Mouse (Mus musculus): ENCODE measurements around the gene Rpgrip1. TPM values are rescaled to one million over a fixed set of nuclear protein-coding genes. Genes with fewer than 3 reads are reported as not detected.
A peak's percentile ranks its signal among the peaks of the same experiment; 100 is the strongest.

The Rpgrip1 gene
- polyA plus RNA-seq, 1 experiment from 2014 or later: 42.9 TPM

- ATAC-seq: no peak
- 82% methylated on average over 2 of the region's 2 CpGs for WGBS
- no peak overlapping the region for H3K9ac ChIP-seq (ENCODE audit: low read depth, low read length)
- no peak overlapping the region for H3K27ac ChIP-seq (ENCODE audit: low read length)
- H3K4me2 ChIP-seq (ENCODE audit: low read depth, low read length): no peak overlapping the region
- H3K4me3 ChIP-seq (ENCODE audit: low read length): no peak overlapping the region
- no peaks in the 10 kb centered on the region for H3K36me3 ChIP-seq (ENCODE audit: control insufficient read depth, insufficient read depth, low read length)
- no peaks in the 10 kb centered on the region for H3K4me1 ChIP-seq (ENCODE audit: control insufficient read depth, insufficient read depth, low read length)
- no peaks in the 10 kb centered on the region for H3K9me3 ChIP-seq (ENCODE audit: control insufficient read depth, low read length)
- H3K27me3 ChIP-seq (replicated peaks; ENCODE audit: control insufficient read depth, insufficient read depth, low read length): no peaks in the 10 kb centered on the region
Measured at GRCm38 (mm10) chr14:52189519-52189918, 79.0 kb downstream of the Rpgrip1 start.

GRCm38 (mm10) chr14:52190740-52191359 lies 80.3 kb downstream of the Rpgrip1 start:
- Histone ChIP-seq H3K9me3 (ENCODE audit: control insufficient read depth, low read length) (no peaks in the 10 kb centered on the region), H3K27me3 (replicated peaks; ENCODE audit: control insufficient read depth, insufficient read depth, low read length) (no peaks in the 10 kb centered on the region), H3K4me1 (ENCODE audit: control insufficient read depth, insufficient read depth, low read length) (no peaks in the 10 kb centered on the region), H3K4me3 (ENCODE audit: low read length) (no peak overlapping the region), H3K36me3 (ENCODE audit: control insufficient read depth, insufficient read depth, low read length) (no peaks in the 10 kb centered on the region), H3K9ac (ENCODE audit: low read depth, low read length) (no peak overlapping the region), H3K4me2 (ENCODE audit: low read depth, low read length) (no peak overlapping the region), H3K27ac (ENCODE audit: low read length) (no peak overlapping the region)
- ATAC-seq: peak; percentile 67

DNA sequence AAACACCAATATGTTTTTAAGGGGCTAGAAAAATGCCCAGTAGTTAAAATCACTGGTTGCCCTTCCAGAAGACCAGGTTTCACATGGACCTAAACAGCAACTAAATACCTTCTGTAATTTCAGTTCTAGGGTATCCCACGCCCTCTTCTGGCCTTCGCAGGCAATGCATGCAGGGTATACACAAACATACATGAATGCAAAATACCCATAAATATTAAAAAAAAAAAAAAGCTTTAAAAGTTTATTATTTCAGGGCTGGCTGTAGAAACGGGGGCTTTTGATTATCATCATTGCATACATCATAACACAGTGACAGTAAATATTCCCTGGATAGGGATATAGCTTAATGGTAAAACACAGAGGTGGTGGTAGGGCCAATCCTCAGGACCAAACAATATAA lies 85.2 kb downstream of the Rpgrip1 start:
- WGBS: 11% methylated on average over 3 of the region's 3 CpGs
- no peak overlapping the region for H3K27ac ChIP-seq (ENCODE audit: low read length)
- H3K4me2 ChIP-seq (ENCODE audit: low read depth, low read length): peak overlapping the region; percentile 77
- peak overlapping the region; percentile 98 for H3K4me3 ChIP-seq (ENCODE audit: low read length)
- H3K36me3 ChIP-seq (ENCODE audit: control insufficient read depth, insufficient read depth, low read length): peaks cover 7% of the 10 kb centered on the region; the same call in 1 of the 2 replicates
- no peaks in the 10 kb centered on the region for H3K27me3 ChIP-seq (replicated peaks; ENCODE audit: control insufficient read depth, insufficient read depth, low read length)
- no peak overlapping the region for H3K9ac ChIP-seq (ENCODE audit: low read depth, low read length)
- H3K9me3 ChIP-seq (ENCODE audit: control insufficient read depth, low read length): no peaks in the 10 kb centered on the region
- no peak for ATAC-seq
- peaks cover 6% of the 10 kb centered on the region for H3K4me1 ChIP-seq (ENCODE audit: control insufficient read depth, insufficient read depth, low read length)

- no peaks in the 10 kb centered on the region for H3K27me3 ChIP-seq (replicated peaks; ENCODE audit: control insufficient read depth, insufficient read depth, low read length)
- under 1% methylated on average over 51 of the region's 59 CpGs for WGBS
- H3K4me3 ChIP-seq (ENCODE audit: low read length): peak overlapping the region; percentile 98
- H3K9ac ChIP-seq (ENCODE audit: low read depth, low read length): peak overlapping the region; percentile 98
- H3K9me3 ChIP-seq (ENCODE audit: control insufficient read depth, low read length): no peaks in the 10 kb centered on the region
- peaks cover 6% of the 10 kb centered on the region for H3K4me1 ChIP-seq (ENCODE audit: control insufficient read depth, insufficient read depth, low read length)
- peak; percentile 32 for ATAC-seq
- peak overlapping the region; percentile 98 for H3K27ac ChIP-seq (ENCODE audit: low read length)
- H3K4me2 ChIP-seq (ENCODE audit: low read depth, low read length): peak overlapping the region; percentile 77
- H3K36me3 ChIP-seq (ENCODE audit: control insufficient read depth, insufficient read depth, low read length): peaks cover 7% of the 10 kb centered on the region; the same call in 1 of the 2 replicates
Measured at GRCm38 (mm10) chr14:52196230-52197155, 86.0 kb downstream of the Rpgrip1 start.

DNA sequence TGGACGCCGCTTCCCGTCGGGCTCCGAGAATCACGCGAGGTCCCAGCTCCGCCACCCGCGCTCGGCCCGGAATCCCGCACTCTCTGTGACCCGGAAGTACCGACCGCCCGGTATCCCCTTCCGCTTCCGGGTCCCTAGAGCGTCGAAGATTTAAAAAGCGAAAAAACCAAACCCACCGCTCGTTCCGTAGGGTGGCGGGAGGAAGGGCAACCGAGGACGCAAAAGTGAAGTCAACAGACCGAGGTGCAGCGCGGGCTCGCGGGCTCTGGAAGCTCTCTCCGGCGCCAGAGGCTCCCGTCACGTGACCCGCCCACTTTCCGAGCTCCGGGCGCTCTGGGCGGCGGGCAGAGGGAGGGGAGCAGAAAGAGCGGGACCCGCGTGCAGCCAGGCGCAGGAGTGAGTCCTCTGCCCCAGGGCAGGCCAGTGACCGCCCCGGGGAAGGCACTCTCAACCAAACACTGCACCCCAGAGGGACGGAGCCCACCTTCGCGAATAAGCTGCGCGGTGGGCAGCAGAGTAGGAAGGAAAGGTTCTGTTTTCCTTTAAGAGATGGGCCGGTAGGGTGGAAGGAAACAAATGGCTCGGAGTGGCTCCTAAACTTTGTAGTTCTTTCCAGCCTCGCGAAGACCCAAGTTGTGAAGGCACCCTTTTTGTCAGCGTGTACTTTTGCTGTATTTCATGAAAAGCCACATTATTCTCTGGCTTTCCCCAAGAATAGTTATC lies 86.8 kb downstream of the Rpgrip1 start, which contains the start of gene Supt16:
Gene Supt16 (minus strand): TSS at position 261 of the 723 bp plus-strand sequence.
- Histone ChIP-seq H3K4me2 (ENCODE audit: low read depth, low read length) (peak within 1 kb of the TSS; percentile 77), H3K4me3 (ENCODE audit: low read length) (peak within 1 kb of the TSS; percentile 98), H3K4me1 (ENCODE audit: control insufficient read depth, insufficient read depth, low read length) (peaks cover 6% of the 10 kb centered on the region), H3K9me3 (ENCODE audit: control insufficient read depth, low read length) (no peaks in the 10 kb centered on the region), H3K9ac (ENCODE audit: low read depth, low read length) (peak within 1 kb of the TSS; percentile 98), H3K36me3 (ENCODE audit: control insufficient read depth, insufficient read depth, low read length) (peaks cover 7% of the 10 kb centered on the region; the same call in 1 of the 2 replicates), H3K27me3 (replicated peaks; ENCODE audit: control insufficient read depth, insufficient read depth, low read length) (no peaks in the 10 kb centered on the region), H3K27ac (ENCODE audit: low read length) (peak within 1 kb of the TSS; percentile 98)
- ATAC-seq: peak; percentile 96
- under 1% methylated on average over 59 of the region's 59 CpGs for WGBS

DNA sequence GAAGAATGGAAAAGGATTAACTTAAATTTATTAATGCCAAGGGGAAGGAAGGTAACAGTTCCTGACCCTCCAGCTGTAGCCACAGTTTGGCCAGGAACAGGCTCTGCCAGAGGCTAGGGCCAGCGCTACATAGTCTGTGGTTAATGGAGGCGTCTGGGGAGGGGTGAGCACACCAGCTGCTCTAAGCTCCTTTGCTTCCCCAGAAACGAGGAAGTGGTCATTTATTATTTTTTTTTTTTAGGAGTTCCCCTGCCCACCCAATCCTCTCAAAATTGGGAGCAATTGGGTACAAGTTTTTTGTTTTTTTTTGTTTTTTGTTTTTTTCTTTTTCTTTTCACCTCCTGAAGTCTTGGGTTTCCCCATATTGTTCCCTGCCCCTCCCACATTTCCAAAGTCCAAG lies 87.6 kb downstream of the Rpgrip1 start:
- 20% methylated on average over 3 of the region's 3 CpGs for WGBS
- no peak for ATAC-seq
- H3K4me1 ChIP-seq (ENCODE audit: control insufficient read depth, insufficient read depth, low read length): peaks cover 6% of the 10 kb centered on the region
- no peaks in the 10 kb centered on the region for H3K9me3 ChIP-seq (ENCODE audit: control insufficient read depth, low read length)
- H3K27ac ChIP-seq (ENCODE audit: low read length): peak overlapping the region; percentile 57; the same call in 1 of the 2 replicates
- peak overlapping the region; percentile 58 for H3K4me2 ChIP-seq (ENCODE audit: low read depth, low read length)
- no peaks in the 10 kb centered on the region for H3K27me3 ChIP-seq (replicated peaks; ENCODE audit: control insufficient read depth, insufficient read depth, low read length)
- H3K4me3 ChIP-seq (ENCODE audit: low read length): peak overlapping the region; percentile 25; the same call in 1 of the 2 replicates
- peak overlapping the region; percentile 51; the same call in 1 of the 2 replicates for H3K9ac ChIP-seq (ENCODE audit: low read depth, low read length)
- H3K36me3 ChIP-seq (ENCODE audit: control insufficient read depth, insufficient read depth, low read length): peaks cover 7% of the 10 kb centered on the region; the same call in 1 of the 2 replicates

GRCm38 (mm10) chr14:52199412-52199811 lies 88.9 kb downstream of the Rpgrip1 start:
- no peaks in the 10 kb centered on the region for H3K9me3 ChIP-seq (ENCODE audit: control insufficient read depth, low read length)
- H3K4me1 ChIP-seq (ENCODE audit: control insufficient read depth, insufficient read depth, low read length): peaks cover 6% of the 10 kb centered on the region
- ATAC-seq: no peak
- no peak overlapping the region for H3K27ac ChIP-seq (ENCODE audit: low read length)
- 93% methylated on average over 4 of the region's 4 CpGs for WGBS
- H3K27me3 ChIP-seq (replicated peaks; ENCODE audit: control insufficient read depth, insufficient read depth, low read length): no peaks in the 10 kb centered on the region
- H3K4me2 ChIP-seq (ENCODE audit: low read depth, low read length): no peak overlapping the region
- H3K36me3 ChIP-seq (ENCODE audit: control insufficient read depth, insufficient read depth, low read length): peaks cover 9% of the 10 kb centered on the region
- H3K9ac ChIP-seq (ENCODE audit: low read depth, low read length): no peak overlapping the region
- no peak overlapping the region for H3K4me3 ChIP-seq (ENCODE audit: low read length)

Measured in intestine, embryonic 16.5 days (tissue).